ENCODE assay signal across 9 mouse cellular contexts in the genomic region with DNA sequence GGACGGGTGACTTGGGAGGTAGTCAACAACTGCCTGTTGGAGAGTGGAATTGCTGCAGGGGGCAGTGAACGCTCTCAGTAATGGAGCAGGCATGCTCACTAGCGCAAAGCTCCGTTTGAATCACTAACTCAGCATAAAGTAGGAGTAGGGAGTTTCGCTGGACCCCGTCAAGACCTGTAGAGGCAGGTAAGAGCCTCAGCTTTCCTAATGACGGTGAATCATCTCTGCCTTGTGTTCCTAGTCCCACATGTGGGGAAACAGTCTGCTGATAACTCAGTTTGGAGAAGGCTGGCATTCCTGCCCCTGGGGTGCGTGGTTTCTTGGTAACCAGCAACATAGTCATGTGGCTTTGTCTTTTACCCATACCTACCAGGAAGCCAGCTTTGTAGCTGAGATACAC. TPM values are rescaled to one million over a fixed set of nuclear protein-coding genes. Genes with fewer than 3 reads are reported as not detected.
A peak's percentile ranks its signal among the peaks of the same experiment; 100 is the strongest.
DNase-seq lines count a peak whose midpoint lies in the region; ATAC-seq and TF ChIP-seq lines count a peak whose summit lies in the region.
"Had no signal": no experiment of that assay in that cellular context is flagged by ENCODE, and none has a peak within 500 bp of the region (broad histone marks: within the 10 kb centered on the region; RNA-seq: fewer than 3 reads in every experiment).

No protein-coding gene starts in this region.

- H3K27me3 ChIP-seq in forebrain, postnatal 0 days (ENCODE audit: insufficient read depth, low read length): no peaks in the 10 kb centered on the region
- no peaks in the 10 kb centered on the region for H3K27me3 ChIP-seq in neural tube, embryonic 14.5 days (ENCODE audit: control insufficient read depth, insufficient read depth, low read length)

- H3K4me3 ChIP-seq in forebrain, postnatal 0 days (ENCODE audit: low read depth, low read length): 0 out of 2 replicates have a peak overlapping the region, but pooled peaks have one; percentile 5
- no peak overlapping the region for H3K4me3 ChIP-seq in neural tube, embryonic 14.5 days (ENCODE audit: low read depth, low read length)

- no peak overlapping the region for H3K9ac ChIP-seq in forebrain, postnatal 0 days
- no peak overlapping the region for H3K9ac ChIP-seq in neural tube, embryonic 14.5 days (replicated peaks; ENCODE audit: low read depth, low read length)

- DNase-seq in urinary bladder, adult 2 months (ENCODE audit: low spot score): peak; percentile 43
- DNase-seq in urinary bladder, postnatal 10 days (ENCODE audit: low spot score): no peak
- no peak for DNase-seq in forebrain, postnatal 0 days
- peak; percentile 56 for DNase-seq in kidney, postnatal 14 days
- DNase-seq in T-cell, adult 2 months (ENCODE audit: low spot score): no peak
- no peak for DNase-seq in yolk sac, embryonic 10.5 days (ENCODE audit: low spot score)
- no peak for DNase-seq in cerebellum, adult 11 months

- H3K4me1 ChIP-seq in forebrain, postnatal 0 days (ENCODE audit: insufficient read depth): no peaks in the 10 kb centered on the region
- H3K4me1 ChIP-seq in neural tube, embryonic 14.5 days (ENCODE audit: control insufficient read depth, insufficient read depth, low read length): peaks cover 7% of the 10 kb centered on the region; the same call in 1 of the 2 replicates

- TF ChIP-seq CTCF in forebrain, postnatal 0 days (IDR thresholded peaks at IDR 0.05; ENCODE audit: low read depth): peak; percentile 19; the same call in 1 of the 2 replicates

- ATAC-seq in forebrain, postnatal 0 days: no peak
- no peak for ATAC-seq in neural tube, embryonic 14.5 days (ENCODE audit: low read depth)

- peaks cover 9% of the 10 kb centered on the region for H3K36me3 ChIP-seq in forebrain, postnatal 0 days (ENCODE audit: insufficient read depth)
- H3K36me3 ChIP-seq in neural tube, embryonic 14.5 days (ENCODE audit: control insufficient read depth, insufficient read depth, low read length): no peaks in the 10 kb centered on the region

- H3K4me2 ChIP-seq in forebrain, postnatal 0 days (ENCODE audit: low read depth): peak overlapping the region; percentile 26; the same call in 1 of the 2 replicates
- H3K4me2 ChIP-seq in neural tube, embryonic 14.5 days (ENCODE audit: low read depth, low read length): peak overlapping the region; percentile 23; the same call in 1 of the 2 replicates

- H3K27ac ChIP-seq in forebrain, postnatal 0 days (ENCODE audit: low read depth, low read length): no peak overlapping the region
- H3K27ac ChIP-seq in neural tube, embryonic 14.5 days (ENCODE audit: low read depth, low read length): no peak overlapping the region

- H3K9me3 ChIP-seq in forebrain, postnatal 0 days (ENCODE audit: low read length): no peaks in the 10 kb centered on the region
- no peaks in the 10 kb centered on the region for H3K9me3 ChIP-seq in neural tube, embryonic 14.5 days (ENCODE audit: control insufficient read depth, low read length)

- WGBS in forebrain, postnatal 0 days: 47% methylated on average over 8 of the region's 8 CpGs
- WGBS in neural tube, embryonic 14.5 days: 42% methylated on average over 8 of the region's 8 CpGs

RNA-seq across cellular contexts. Expression of gene Dzip1l, which starts 3.0 kb away (rescaled TPM):
- 13.8 and 19.7 TPM in 2 replicates for polyA plus RNA-seq in urinary bladder, adult 2 months (2012; rRNA removed)
- total RNA-seq in forebrain, postnatal 0 days (2014; rRNA removed): 19.9 and 21.7 TPM in 2 replicates
- polyA plus RNA-seq in forebrain, postnatal 0 days (2015; fragmentation: Nextera tagmentation; extraction: Ambion mirVana): 5.8 and 8.9 TPM in 2 replicates
- polyA plus RNA-seq in neural tube, embryonic 14.5 days (2014; fragmentation: Nextera tagmentation; extraction: Ambion mirVana): 8.2 and 9.0 TPM in 2 replicates

RNA-seq across cellular contexts. Expression of gene A4gnt, which starts 20.0 kb away (rescaled TPM):
- 1.0 and 1.4 TPM in 2 replicates for polyA plus RNA-seq in urinary bladder, adult 2 months (2012; rRNA removed)
- total RNA-seq in forebrain, postnatal 0 days (2014; rRNA removed): 0.57 TPM in 1 of 2 replicates, not detected in the other
- not detected in 2 replicates for polyA plus RNA-seq in forebrain, postnatal 0 days (2015; fragmentation: Nextera tagmentation; extraction: Ambion mirVana)
- polyA plus RNA-seq in neural tube, embryonic 14.5 days (2014; fragmentation: Nextera tagmentation; extraction: Ambion mirVana): not detected in 2 replicates
- total RNA-seq: layer of hippocampus, adult 18-20 months had no signal

RNA-seq across cellular contexts. Expression of gene Dbr1, which starts 56.7 kb away (rescaled TPM):
- 14.2 and 15.5 TPM in 2 replicates for polyA plus RNA-seq in urinary bladder, adult 2 months (2012; rRNA removed)
- total RNA-seq in forebrain, postnatal 0 days (2014; rRNA removed): 22.2 and 31.0 TPM in 2 replicates
- polyA plus RNA-seq in forebrain, postnatal 0 days (2015; fragmentation: Nextera tagmentation; extraction: Ambion mirVana): 26.0 and 31.7 TPM in 2 replicates
- polyA plus RNA-seq in neural tube, embryonic 14.5 days (2014; fragmentation: Nextera tagmentation; extraction: Ambion mirVana): 22.8 and 23.4 TPM in 2 replicates

Comparison
In these comparisons a context has a peak if more than half of its experiments do, and no peak if none do; other contexts are left out.
1. DNase-seq: peak in urinary bladder, adult 2 months (single experiment) and kidney, postnatal 14 days (single experiment); none in urinary bladder, postnatal 10 days (single experiment), forebrain, postnatal 0 days (single experiment), T-cell, adult 2 months (single experiment), yolk sac, embryonic 10.5 days (single experiment) and cerebellum, adult 11 months (single experiment).